Mouse (Mus musculus) embryonic fibroblast, embryonic 13.5 days (primary cell): ENCODE measurements at regions not wholly inside any gene's neighbourhood (a gene's known extent, or its start where the extent isn't known, plus 50 kb on each side); places are given as distances from the start of the nearest gene placed in this dataset.

ENCODE experiments used
- H3K27ac ChIP-seq: 2 replicates; pipeline ENCODE4 v1.5.1; 2012; ENCODE audit warnings: low read length, control low read depth, inconsistent platforms; ENCODE audit not compliant: insufficient read depth
- H3K4me1 ChIP-seq: 2 replicates; pipeline ENCODE4 v1.6.1; 2011; ENCODE audit warnings: low read length; ENCODE audit not compliant: control insufficient read depth, insufficient read depth
- H3K4me3 ChIP-seq: 2 replicates; pipeline ENCODE4 v1.5.1; 2011; ENCODE audit warnings: mild to moderate bottlenecking, control low read depth, low read length; ENCODE audit not compliant: insufficient read depth
- CTCF ChIP-seq: IDR thresholded peaks from 2 replicates; pipeline ENCODE4 v1.5.1; 2011; ENCODE audit warnings: mild to moderate bottlenecking, control low read depth, low read length, moderate library complexity, borderline replicate concordance; ENCODE audit not compliant: insufficient read depth
- POLR2A ChIP-seq: IDR thresholded peaks from 2 replicates; pipeline ENCODE4 v1.6.1; 2011; ENCODE audit warnings: low read depth, mild to moderate bottlenecking, control low read depth, low read length, moderate library complexity

DNA sequence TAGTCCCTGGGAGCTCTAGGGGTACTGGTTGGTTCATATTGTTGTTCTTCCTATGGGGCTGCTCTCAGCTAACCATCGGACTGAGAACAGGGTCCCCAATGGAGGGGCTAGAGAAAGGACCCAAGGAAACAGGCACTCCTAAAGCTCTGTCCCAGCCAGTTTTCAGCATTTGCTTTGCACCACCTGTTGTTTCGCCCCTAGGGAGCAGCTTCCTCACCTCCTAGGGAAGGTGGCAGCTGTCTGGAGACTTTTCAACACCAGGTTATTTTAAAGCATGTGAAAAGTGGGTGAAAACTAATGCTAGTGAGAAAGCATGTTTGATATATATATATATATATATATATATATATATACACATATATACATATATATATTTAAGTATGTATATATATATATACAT is 62.8 kb upstream of the Ralgps2 start:
- TF ChIP-seq CTCF (no peak), POLR2A (no peak)
- H3K27ac ChIP-seq, result no peak overlapping the region
- no peak overlapping the region for H3K4me3 ChIP-seq
- H3K4me1 ChIP-seq, result peaks cover 7% of the 10 kb centered on the region; the same call in 1 of the 2 replicates

DNA sequence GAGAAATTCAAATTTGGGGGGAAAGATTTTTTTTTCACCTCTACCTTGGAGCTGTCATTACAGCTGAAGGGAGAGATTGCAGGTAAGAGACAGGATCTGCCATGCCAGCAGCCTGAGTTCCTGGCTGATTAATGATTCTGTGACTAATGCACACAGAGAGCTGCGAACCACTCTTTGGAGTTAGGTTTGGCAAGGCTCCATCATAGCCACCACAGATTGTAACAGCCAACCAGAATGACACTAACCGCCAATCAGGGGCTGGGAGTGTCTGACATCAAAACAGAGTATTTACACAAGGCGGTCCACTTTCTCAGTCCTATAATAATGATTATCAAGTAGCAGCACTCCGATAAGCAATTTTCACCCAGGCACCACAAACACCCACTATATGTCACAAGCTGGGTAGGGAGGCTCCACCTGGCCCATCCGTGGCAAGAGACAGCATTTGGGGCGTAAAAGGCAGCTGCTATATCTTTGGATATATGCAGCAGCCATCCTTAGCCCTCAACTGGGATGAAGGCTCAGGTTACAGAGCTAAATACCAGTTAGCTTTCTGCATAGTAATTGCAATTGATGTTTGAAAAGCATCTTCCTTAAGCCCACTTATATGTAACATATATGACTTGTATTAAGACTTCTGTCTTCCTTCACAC is 61.7 kb upstream of the Ralgps2 start:
- TF ChIP-seq CTCF (no peak), POLR2A (no peak)
- Histone ChIP-seq H3K4me3 (no peak overlapping the region), H3K4me1 (peaks cover 7% of the 10 kb centered on the region; the same call in 1 of the 2 replicates), H3K27ac (no peak overlapping the region)

DNA sequence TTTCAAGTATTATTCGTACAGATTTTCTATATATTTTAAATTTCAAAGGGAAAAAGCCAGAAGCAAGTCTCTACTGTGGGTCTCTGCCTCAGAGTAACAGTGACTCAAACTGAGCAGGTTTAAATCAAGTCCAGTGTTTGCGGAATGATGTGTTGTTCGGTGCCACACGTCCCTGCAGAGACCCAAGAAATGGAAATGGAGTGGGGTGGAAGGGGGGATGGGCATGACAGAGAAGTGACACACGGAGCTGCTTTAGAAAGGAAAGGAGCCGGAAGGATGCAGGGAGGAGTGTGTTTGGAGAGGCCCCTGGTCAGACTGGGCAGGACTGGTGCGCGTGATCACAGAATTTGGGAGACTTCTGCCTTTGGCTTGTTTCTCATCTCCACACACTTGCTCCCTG is 60.5 kb upstream of the Ralgps2 start:
- Histone ChIP-seq H3K4me3 (no peak overlapping the region), H3K27ac (no peak overlapping the region), H3K4me1 (peaks cover 7% of the 10 kb centered on the region; the same call in 1 of the 2 replicates)
- no peak for TF ChIP-seq CTCF
- TF ChIP-seq POLR2A, result no peak

DNA sequence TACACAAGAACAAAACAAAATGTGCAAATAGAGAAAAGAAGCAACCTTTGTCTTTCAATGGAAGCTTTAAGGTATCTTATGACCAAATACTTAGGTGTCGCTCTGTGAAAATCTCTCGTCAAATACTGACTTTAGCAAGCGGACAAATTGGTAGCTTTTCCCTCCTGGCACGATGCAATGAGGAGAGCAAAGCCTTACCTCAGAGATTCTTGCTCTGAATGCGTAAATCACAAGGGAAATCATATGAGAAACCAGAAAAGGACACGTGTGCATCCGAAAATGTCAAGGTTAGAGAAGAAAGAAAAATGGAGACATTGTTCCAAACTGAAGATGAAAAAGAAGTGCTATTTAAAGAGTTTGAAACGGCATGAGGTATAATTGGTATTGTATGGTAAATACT is 59.8 kb upstream of the Ralgps2 start:
- TF ChIP-seq POLR2A (no peak), CTCF (no peak)
- no peak overlapping the region for H3K27ac ChIP-seq
- H3K4me3 ChIP-seq, result no peak overlapping the region
- peaks cover 7% of the 10 kb centered on the region; the same call in 1 of the 2 replicates for H3K4me1 ChIP-seq

DNA sequence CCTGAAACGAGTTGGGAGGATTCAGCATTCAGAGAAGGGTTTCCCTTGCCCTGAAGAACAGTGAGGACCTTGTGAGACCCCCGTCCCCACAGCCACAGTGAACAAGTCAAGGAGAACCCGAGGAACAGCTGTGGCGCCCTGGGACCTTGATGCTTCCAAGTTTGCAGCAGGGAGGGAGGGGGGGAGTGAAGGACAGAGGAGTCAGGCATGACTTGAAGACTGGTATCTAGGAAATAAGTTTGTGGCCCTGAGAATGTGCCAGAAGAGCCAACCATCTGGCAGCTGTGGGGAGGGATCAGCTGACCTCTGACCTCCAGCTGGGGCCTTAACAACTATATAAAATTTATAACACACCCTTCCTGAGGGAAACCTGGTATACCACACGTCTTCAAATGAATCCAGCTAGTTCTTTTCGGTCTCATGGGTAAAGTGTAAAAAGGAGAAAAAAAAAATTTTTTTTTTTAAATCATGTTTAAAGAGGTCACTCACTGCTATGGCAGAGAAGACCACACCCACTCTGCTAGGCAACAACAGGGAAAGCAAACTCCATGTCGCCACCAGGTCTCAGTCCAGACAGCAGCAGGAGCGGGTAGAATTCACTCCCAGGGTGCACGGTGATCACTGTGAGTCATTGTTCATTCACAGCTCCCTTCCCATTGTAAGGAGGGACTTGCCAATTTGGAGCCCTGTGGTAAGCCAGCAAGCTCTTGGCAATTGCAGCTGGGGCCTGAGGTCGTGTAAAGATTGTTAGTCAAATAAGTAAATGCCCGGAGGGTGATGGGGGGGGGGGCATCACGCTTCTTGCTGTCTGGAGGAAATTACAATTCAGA is 58.3 kb upstream of the Ralgps2 start:
- Histone ChIP-seq H3K4me3 (no peak overlapping the region), H3K27ac (no peak overlapping the region), H3K4me1 (peaks cover 7% of the 10 kb centered on the region; the same call in 1 of the 2 replicates)
- no peak for TF ChIP-seq POLR2A

DNA sequence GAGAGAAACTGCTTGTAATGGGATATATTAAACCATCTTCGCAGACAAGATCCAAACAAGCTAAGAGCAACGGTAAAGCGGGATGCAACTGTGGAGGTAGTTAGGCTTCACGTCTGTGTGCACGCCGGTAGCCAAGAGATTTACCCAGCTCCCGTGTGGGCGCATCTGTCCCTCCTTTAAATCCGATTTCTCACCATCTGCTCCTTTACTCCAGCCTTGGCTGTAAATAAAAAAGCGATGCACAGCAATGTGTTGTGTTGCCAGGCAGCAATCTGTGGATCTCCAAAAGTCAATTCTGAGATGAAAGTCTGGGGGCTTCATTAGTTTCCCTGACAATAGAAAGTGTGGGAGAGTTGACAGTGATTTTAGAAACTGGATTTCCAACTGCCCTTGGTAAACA is 57.6 kb upstream of the Ralgps2 start:
- H3K27ac ChIP-seq, result no peak overlapping the region
- peaks cover 7% of the 10 kb centered on the region; the same call in 1 of the 2 replicates for H3K4me1 ChIP-seq
- TF ChIP-seq POLR2A (no peak), CTCF (no peak)
- no peak overlapping the region for H3K4me3 ChIP-seq

DNA sequence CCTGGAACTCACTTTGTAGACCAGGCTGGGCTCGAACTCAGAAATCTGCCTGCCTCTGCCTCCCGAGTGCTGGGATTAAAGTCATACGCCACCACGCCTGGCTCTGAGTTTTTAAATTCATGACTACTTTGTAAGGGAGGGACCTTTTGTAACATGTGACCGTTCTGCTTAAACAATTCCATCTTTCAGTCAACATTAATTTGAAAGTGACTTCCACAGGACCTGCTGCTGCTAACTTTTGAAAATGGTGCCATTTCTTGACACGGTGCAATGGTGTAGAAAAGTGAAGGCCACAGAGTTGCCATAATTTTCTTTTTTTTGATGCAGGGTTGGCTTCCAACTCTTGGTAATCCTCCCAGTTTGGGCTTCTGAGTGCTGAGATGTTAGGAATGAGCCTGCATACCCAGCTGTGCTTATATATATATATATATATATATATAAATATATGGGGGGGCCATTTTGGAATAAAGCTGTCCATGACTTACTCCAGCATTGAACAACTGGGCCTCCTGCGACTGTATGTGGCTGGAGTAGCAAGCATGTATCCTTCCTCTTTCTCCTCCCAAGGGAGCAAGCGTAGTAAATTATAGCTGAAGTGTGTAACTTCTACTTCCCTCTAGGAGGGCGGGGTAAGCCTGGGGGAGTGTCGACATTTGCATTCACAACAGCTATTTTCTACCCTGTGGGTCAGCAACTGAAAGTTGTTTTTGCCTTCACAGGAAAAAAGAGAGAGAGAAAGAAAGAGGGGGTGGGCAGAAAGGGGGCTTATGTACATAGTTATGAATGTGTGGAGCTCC is 56.9 kb upstream of the Ralgps2 start:
- TF ChIP-seq POLR2A (no peak), CTCF (no peak)
- no peak overlapping the region for H3K27ac ChIP-seq

DNA sequence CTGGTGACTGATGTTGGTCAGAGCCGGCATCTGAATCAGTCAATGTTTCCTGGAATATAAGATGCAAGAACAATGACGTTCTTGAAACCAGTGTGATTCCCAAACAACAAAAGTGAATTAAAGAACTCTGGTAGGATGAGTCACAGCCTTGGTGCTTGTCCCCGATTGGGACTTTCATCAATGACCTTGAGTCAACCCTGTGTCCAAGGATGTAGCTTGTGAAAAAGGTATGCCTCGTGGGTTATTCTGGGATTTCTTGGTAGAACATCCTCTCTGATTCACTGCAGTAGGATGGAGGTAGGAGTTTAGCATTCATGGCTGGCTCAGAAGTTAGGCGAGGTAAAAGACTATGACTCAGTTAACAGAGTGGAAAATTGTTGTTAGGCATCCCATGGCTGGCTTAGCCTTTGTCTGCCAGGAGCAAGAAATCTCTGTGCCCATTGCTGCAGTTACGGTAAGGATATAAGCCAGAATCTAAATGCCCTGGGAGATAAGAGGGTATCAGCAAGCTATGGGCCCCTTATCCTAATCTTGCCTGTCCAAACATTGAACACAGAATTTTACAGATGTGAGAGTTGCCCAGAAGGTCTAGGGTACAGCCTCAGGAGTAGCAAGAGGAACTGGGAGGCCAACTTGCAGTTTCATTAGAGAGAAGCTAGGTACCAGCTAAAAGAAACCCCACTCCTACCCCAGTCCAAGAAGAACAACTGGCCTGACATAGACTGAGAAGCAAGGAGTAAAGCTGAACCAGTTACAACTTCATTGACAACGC is 55.9 kb upstream of the Ralgps2 start:
- no peak for TF ChIP-seq POLR2A
- TF ChIP-seq CTCF, result no peak
- Histone ChIP-seq H3K4me3 (no peak overlapping the region), H3K27ac (peak overlapping the region; percentile 64), H3K4me1 (peaks cover 4% of the 10 kb centered on the region)

More for the DNA sequence above, 56.9 kb upstream of the Ralgps2 start:
- no peak overlapping the region for H3K4me3 ChIP-seq
- H3K4me1 ChIP-seq, result peaks cover 7% of the 10 kb centered on the region; the same call in 1 of the 2 replicates

DNA sequence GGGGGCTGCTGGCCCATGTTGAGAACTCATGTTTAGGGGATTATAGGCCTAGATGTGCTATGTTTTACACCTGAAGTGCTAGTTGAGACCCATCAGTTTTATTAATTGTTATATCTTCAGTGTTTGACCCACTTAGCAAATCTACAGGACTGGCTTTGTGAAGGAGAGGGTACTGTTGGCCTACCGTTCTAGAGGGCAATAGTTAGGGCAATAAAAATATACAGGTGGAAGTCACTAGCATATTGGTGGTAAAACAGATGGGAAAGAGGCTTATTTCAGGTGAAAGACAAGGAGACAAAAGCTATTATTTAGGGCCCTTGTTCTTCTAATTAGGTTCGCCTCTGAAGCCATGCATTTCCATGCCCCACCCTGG is 55.2 kb upstream of the Ralgps2 start:
- peak overlapping the region; percentile 32 for H3K27ac ChIP-seq
- H3K4me1 ChIP-seq, result no peaks in the 10 kb centered on the region; the same call in 1 of the 2 replicates
- TF ChIP-seq POLR2A, result no peak
- no peak for TF ChIP-seq CTCF
- H3K4me3 ChIP-seq, result no peak overlapping the region
